Mouse (Mus musculus): ENCODE measurements at regions not wholly inside any gene's neighbourhood (a gene's known extent, or its start where the extent isn't known, plus 50 kb on each side); places are given as distances from the start of the nearest gene placed in this dataset.
A peak's percentile ranks its signal among the peaks of the same experiment; 100 is the strongest.

DNA sequence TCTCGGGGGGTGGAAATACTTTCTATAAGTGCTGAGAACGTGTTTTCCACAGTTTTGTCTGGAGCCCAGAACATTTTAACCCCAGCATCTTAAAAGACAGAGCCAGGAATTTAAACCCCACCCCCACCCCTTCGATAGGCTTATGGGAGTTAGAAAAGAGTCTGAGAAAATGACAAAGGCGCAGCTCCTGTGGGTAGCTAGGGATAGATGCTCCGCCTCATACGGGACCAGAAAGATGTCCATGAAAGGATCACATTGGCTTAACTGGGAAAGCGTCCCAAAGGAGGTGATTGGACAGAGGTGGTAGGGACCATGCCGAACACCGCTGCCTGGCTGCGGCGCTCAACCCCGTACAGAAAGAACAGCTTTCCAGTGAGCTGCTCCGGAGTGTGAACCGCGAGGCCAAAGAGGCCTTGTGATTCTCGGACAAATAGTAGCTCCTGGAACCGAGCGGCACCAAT lies 50.6 kb upstream of the Kdm7a start:
- Histone ChIP-seq H3K4me3 (ENCODE audit: inconsistent target) (peak overlapping the region; percentile 20; the same call in 1 of the 2 replicates), H3K27ac (no peak overlapping the region), H3K36me3 (ENCODE audit: inconsistent target) (no peaks in the 10 kb centered on the region), H3K79me2 (ENCODE audit: inconsistent target) (no peaks in the 10 kb centered on the region)
- 12% methylated on average over 17 of the region's 18 CpGs for WGBS (ENCODE audit: missing documents)

DNA sequence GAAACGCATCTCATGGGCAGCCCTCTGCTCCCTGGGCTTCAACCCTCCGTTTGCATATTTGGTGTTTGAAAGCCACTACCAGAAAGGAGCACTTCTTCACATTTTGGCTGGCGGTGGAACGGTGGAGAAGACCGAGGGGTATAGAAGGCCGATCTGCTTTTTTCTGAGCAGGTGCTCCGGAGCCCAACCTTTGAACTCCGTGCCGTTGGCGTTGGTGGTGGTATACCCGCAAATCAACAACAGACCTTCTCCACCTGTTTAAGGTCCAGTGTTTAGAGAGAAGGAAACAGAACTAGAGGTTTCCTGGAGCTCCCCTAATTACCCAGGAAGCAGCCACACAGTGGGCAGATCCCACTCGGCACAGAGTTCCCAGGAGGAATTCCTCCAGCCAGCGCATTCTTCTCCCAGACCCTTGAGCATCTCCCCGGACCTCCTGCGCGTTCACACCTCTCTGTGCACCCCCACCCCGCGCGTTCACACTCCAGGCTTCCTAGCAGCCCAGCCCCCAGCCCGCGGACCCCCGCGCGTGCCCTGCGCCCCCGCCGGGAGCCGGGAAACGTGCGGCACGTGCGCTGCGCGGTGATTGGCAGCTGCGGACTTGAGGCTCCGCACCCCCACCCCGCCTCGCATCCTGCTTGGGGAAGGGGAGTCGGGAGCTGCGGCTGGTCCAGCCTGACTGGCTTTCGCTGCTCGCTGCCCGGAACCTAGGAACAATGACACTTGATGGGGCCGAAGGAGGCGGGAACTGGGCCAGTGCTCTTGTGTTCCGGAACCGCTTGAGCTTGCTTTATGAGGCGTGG lies 49.9 kb upstream of the Kdm7a start:
- Histone ChIP-seq H3K79me2 (ENCODE audit: inconsistent target) (no peaks in the 10 kb centered on the region), H3K4me3 (ENCODE audit: inconsistent target) (peak overlapping the region; percentile 20; the same call in 1 of the 2 replicates), H3K36me3 (ENCODE audit: inconsistent target) (no peaks in the 10 kb centered on the region), H3K27ac (no peak overlapping the region)
- 29% methylated on average over 39 of the region's 48 CpGs for WGBS (ENCODE audit: missing documents)
